Mouse (Mus musculus): ENCODE data around the gene Pde1a.
"Not testable (repeated sequence)": the region's sequence is repeated elsewhere in the genome, so short reads cannot be mapped to it uniquely, and the experiment has no call there.

Pde1a gene

GRCm38 (mm10) chr2:79964964-79965363, 164.3 kb downstream of the Pde1a start:
- DNase-seq (ENCODE audit: low spot score), result no peak

DNA sequence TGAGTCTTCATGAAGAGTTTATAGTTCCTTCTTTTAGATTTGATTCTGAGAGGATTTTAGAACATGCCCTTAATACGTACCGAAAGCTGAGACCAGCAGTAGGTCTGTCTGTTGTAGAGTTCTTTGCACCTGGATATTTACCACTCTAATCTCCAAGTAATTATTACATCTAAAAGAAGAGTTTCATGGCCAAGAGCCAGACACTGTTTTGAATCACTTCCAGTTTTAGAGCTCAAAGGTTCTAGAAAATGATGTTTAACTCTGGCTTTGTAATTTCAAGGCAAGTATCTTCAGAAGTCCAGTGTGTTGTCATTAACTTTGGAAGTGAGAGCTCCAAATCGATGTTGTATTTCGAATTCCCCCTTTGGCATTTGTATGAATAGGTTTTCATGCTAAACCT, 167.8 kb downstream of the Pde1a start:
- no peak for DNase-seq (ENCODE audit: low spot score)

GRCm38 (mm10) chr2:79957659-79958340, 171.5 kb downstream of the Pde1a start:
- DNase-seq (ENCODE audit: low spot score), result no peak

GRCm38 (mm10) chr2:79945898-79946675, 183.2 kb downstream of the Pde1a start:
- DNase-seq (ENCODE audit: low spot score), result no peak

- DNase-seq (ENCODE audit: low spot score), result no peak
These were observed 194.6 kb downstream of the Pde1a start for GRCm38 (mm10) chr2:79934660-79935059.

DNA sequence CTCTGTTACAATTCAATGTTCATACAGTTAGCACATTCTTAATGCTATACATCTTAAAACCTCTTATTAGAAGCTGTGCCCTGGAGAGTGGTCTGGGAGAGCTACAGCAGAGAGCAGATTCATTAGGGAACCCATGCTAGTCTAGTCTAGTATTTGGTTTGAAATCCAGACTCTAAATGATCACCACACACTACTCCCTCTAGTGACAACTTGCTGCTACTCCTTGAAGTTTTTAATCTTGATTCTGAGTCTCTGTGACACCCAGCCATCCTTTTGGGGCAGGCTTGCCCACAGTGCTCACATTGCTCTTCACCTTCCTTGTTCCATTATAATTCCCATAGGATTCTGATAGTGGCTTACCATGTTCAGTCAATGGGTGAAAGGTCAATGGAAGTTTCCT, 206.9 kb downstream of the Pde1a start:
- DNase-seq (ENCODE audit: low spot score), result no peak

- DNase-seq (ENCODE audit: low spot score), result no peak
These were observed 207.9 kb downstream of the Pde1a start for GRCm38 (mm10) chr2:79921375-79921774.

DNA sequence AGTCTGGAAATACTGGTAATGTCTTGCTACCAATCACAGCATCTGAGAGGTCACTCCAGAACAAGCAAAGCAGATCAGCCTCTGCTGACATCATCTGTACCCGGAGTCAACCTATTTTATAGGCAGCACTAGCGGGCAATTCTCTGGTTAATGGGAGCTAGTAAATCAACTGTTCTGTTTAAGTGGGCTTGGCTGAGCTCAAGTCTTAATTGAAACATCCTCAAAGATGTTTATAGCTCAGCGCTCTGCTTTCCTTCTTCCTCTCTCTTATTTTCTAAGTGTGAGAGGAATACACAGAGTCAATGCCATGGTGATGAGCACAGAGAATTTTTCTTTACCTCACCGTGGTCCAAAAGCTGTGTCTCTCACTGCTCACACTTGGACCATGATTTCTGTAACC, 208.8 kb downstream of the Pde1a start:
- DNase-seq (ENCODE audit: low spot score), result no peak

DNA sequence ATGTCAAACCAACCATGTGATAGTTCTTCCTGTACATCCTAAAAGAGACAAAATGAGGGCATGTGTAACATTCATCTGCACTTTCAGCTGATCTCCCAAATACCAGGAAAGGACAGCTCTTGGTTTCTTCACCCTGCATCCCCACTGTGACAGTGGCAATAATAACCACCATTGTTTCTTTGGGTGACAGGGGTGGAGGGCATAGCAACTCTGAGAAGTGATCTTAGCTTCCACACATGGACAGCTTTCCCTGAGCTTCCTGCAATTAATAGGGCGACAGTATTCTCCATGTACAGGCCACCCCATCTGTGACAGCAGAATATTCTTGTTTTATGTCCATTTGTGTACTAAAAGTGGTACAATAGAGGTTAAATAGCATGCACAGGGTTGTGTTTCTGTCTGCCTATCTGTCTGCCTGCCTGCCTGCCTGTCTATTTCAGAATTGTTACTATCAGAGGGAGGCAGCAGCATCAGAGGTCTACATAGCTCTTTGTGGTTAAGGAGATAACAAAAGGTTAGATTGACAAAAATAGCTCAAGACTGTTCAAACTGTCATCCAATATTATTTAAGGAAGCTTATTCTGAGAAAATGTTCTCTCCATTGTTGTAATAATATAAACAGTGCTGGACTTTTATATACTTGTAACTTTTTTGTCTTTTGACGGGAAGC, 227.3 kb downstream of the Pde1a start:
- no peak for DNase-seq (ENCODE audit: low spot score)

DNA sequence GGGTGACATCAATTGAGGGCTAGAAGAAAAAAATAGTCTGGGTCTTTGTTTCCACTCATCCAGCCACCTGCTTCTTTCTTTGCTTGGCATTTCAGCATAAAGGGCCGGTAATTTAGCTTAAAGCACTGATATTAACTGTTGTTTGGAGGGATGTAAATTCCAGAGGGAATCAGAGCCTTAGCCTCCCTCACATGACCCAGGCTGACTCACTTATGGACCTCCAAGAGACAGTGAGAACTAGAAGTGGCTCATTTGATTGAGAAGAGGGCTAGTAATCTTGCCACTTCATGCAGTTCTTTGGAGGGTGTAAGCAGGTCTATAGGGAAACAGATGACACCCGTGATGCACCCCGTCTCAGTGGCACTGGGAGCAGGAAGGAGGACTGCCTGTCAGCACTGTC, 230.7 kb downstream of the Pde1a start:
- no peak for DNase-seq (ENCODE audit: low spot score)

- DNase-seq (ENCODE audit: low spot score), result no peak
These were observed 236.4 kb downstream of the Pde1a start for GRCm38 (mm10) chr2:79892829-79893228.

DNA sequence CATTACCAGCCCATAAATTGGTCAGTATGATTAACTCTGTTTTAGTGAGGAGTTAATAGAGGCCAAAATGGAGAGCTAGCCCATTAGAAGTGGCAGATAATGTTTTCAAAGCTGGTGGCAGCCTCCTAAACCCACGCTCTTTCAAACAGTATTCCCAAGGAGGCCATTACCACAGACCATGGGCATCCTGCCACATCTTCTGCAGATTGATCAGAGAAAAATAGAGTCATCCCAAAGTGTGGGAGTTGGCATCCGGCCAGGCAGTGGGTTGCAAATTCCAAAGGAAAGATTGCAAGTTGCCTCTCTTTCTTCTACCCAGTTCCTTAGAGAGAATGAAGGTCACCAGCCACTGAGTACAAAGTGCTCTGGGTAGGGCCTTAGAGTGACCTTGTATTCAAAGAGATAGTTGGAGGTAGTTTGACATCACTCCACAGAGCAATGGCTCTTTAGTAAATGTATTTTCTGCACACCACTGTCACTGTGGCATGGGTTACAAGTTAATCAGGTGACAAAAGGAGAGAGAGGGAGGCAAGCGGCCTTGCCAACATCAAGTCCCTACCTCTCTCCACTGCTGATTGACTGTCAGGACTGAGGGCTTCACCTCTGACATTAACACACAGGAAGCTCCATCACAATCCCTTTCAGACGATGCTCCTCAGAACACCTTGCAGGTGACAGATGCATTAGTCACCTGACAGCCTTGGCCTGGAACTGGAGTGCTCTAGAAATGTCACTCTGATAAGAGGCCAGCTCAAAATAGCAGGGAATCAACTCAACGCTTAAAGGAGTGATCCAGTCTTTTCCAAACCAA, 237.3 kb downstream of the Pde1a start:
- DNase-seq (ENCODE audit: low spot score), result peak; percentile 85

GRCm38 (mm10) chr2:79890726-79891125, 238.5 kb downstream of the Pde1a start:
- peak; percentile 21 for DNase-seq (ENCODE audit: low spot score)

GRCm38 (mm10) chr2:79883631-79884350, 245.5 kb downstream of the Pde1a start:
- DNase-seq (ENCODE audit: low spot score), result no peak

GRCm38 (mm10) chr2:79883210-79883609, 246.0 kb downstream of the Pde1a start:
- DNase-seq (ENCODE audit: low spot score), result no peak

DNA sequence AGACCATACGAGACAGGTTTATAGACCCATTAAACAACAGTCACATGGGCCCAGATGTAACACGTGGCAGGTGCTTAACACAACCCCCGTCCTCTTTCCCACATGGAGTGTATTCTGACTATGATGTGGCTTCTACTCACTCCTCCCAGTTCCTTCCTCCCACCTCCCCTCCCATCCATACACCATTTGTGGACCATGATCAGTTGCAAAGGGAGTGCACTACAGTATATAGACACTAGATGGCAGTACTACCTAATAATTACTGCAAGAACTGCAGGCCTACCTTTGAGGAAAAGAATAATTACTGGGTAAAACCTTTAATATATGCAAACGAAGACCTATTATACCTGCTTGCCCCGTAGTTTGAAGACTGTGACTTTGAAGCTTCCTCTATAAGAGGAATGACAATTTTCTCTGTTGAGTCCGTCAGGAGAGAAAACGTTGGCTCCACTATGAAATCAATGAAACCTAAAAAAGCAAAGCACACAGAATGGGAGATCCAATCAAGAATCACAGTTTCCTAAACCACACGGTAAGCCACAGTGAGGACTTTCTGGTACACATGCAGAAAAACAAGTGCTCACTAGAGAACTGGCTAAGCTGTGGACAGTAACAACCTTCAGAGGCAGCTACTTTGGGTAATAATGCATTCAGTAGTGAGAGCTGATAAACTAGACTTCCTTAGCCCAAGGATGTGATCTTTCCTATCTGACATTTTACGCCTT, 263.8 kb downstream of the Pde1a start:
- DNase-seq (ENCODE audit: low spot score), result no peak

GRCm38 (mm10) chr2:79856874-79857273, 272.4 kb downstream of the Pde1a start:
- no peak for DNase-seq (ENCODE audit: low spot score)

GRCm38 (mm10) chr2:79847396-79847795, 281.9 kb downstream of the Pde1a start:
- not testable (repeated sequence) for DNase-seq (ENCODE audit: low spot score)

DNA sequence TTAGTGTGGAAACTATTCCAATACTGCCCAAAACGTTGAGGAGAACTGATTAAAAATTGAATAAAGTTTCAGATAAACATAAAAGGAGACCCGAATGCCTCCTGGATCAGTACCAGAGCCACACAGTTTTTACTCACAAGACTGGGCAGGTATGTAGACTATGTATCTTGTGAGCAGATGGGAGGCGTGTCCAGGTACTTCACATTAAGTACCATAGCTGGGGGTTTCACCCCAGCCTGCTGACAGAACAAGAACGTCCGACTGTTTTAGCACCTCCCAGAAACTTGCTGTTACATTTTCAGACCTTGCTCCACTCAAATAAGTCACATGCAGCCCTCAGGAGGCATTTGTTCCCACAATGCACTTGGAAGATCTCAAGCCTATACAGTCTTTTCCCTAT, 289.7 kb downstream of the Pde1a start:
- no peak for DNase-seq (ENCODE audit: low spot score)

DNA sequence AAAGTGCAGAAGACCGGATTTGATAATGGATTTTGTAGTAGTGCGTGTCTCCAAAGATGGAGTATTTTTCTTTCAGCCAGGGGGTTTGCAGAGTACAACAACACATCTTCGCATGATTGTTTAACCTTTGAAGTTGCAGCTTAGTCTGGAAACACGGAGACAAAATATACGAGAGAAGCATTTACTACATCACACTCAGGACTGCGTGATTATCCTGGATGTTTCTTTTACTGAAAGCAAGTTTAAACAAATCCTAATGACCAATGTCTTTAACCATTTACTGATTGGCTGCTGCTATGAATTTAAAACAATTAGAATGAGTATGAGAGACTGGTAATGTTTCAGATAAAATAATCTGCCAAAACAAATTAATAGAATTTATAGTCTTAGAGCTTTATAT, 290.2 kb downstream of the Pde1a start:
- no peak for DNase-seq (ENCODE audit: low spot score)

DNA sequence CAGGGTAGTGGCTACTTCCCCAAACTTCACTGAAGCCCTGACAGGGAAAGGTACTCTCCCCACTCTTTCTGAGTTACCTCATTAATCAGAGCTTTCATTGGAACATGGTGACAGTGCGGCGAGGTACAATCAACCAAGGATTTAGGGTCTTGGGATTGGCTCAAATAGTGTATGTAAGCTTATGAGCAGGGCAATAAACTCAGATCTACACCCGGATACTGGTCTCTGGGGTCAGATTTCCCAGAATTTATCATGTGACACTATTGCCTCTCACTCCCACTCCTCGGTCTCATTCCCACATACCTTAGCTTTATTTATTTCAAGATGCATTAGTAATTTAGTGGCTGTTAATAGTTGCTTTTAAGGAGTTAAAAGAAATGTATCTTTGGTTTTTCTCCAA, 303.4 kb downstream of the Pde1a start:
- DNase-seq (ENCODE audit: low spot score), result no peak

Data from ovary, adult 18-20 months (tissue).